Mouse (Mus musculus) bone marrow, adult 2 months (tissue): ENCODE data around the gene Safb.

Experiments
- CTCF ChIP-seq: fragments of 200-500 bp; IDR thresholded peaks from 2 replicates; pipeline ENCODE4 v1.5.1; 2011; ENCODE audit warnings: low read length, control low read depth; ENCODE audit not compliant: control insufficient read depth, insufficient read depth
- POLR2A ChIP-seq: fragments of 200-500 bp; IDR thresholded peaks from 2 replicates; pipeline ENCODE4 v1.6.1; 2011; ENCODE audit warnings: low read depth, mild to moderate bottlenecking, control low read depth, low read length, borderline replicate concordance; ENCODE audit not compliant: control insufficient read depth

- TF ChIP-seq CTCF (no peak), POLR2A (no peak)
These were observed 41.6 kb downstream of the Safb start for GRCm38 (mm10) chr17:56626260-56626659.
